Mouse (Mus musculus) lung, embryonic 14.5 days (tissue): ENCODE data around the gene Gm20388. TPM values are rescaled to one million over a fixed set of nuclear protein-coding genes. Genes with fewer than 3 reads are reported as not detected.
"Not testable (repeated sequence)": the region's sequence is repeated elsewhere in the genome, so short reads cannot be mapped to it uniquely, and the experiment has no call there.

Source experiments
- ATAC-seq: fragments of 200-750 bp; cut with Nextera tagmentation; 2 replicates; pipeline ENCODE4 v1.8.0; 2017; ENCODE audit warnings: mild to moderate bottlenecking, moderate TSS enrichment, moderate library complexity; ENCODE audit not compliant: insufficient read depth
- DNase-seq: peaks from one replicate; pipeline ENCODE4 v3.0.0-alpha.2; 2015
- H3K27ac ChIP-seq: fragments of 300-500 bp; sonication (generic); 2 replicates; pipeline ENCODE4 v1.5.1; 2014; ENCODE audit warnings: low read depth, mild to moderate bottlenecking, moderate library complexity
- H3K27me3 ChIP-seq: fragments of 300-500 bp; sonication (generic); 2 replicates; pipeline ENCODE4 v1.6.1; 2014; ENCODE audit warnings: low read length, control low read depth; ENCODE audit not compliant: insufficient read depth
- H3K36me3 ChIP-seq: fragments of 300-500 bp; sonication (generic); 2 replicates; pipeline ENCODE4 v1.6.1; 2014; ENCODE audit warnings: control low read depth; ENCODE audit not compliant: insufficient read depth
- H3K4me1 ChIP-seq: fragments of 300-500 bp; sonication (generic); 2 replicates; pipeline ENCODE4 v1.6.1; 2014; ENCODE audit warnings: antibody characterized with exemption, control low read depth; ENCODE audit not compliant: insufficient read depth
- H3K4me2 ChIP-seq: fragments of 300-500 bp; sonication (generic); 2 replicates; pipeline ENCODE4 v1.6.1; 2014; ENCODE audit warnings: mild to moderate bottlenecking
- H3K4me3 ChIP-seq: fragments of 300-500 bp; sonication (generic); 2 replicates; pipeline ENCODE4 v1.5.1; 2014; ENCODE audit warnings: low read depth, low read length
- H3K9ac ChIP-seq: fragments of 300-500 bp; sonication (generic); 2 replicates; pipeline ENCODE4 v1.6.1; 2014
- H3K9me3 ChIP-seq: fragments of 300-500 bp; sonication (generic); 2 replicates; pipeline ENCODE4 v1.6.1; 2016; ENCODE audit warnings: low read depth, low read length, control low read depth
- CTCF ChIP-seq: IDR thresholded peaks from 2 replicates; pipeline ENCODE4 v1.5.1; 2016; ENCODE audit warnings: antibody characterized with exemption, low read depth
- WGBS: fragments of 180-500 bp; shearing (Covaris S2); extraction: QIAGEN DNeasy Blood & Tissue Kit; methylation state at CpG from one replicate; pipeline ENCODE4 v1.1.7; 2014; 5-methylcytosine and 5-hydroxymethylcytosine counted together
- polyA plus RNA-seq: library from polyadenylated mRNA; unstranded; fragments of >200 nt; fragmentation: Nextera tagmentation; extraction: Ambion mirVana; gene quantifications from 2 replicates; pipeline ENCODE4 v1.2.1, GENCODE M21; 2014

Gene Gm20388
- polyA plus RNA-seq, 1 experiment from 2014 or later, result not detected

GRCm38 (mm10) chr8:122568881-122569309, 2658.3 kb downstream of the Gm20388 start:
- H3K9me3 ChIP-seq, result no peaks in the 10 kb centered on the region
- ATAC-seq (no peak), DNase-seq (peak; percentile 41)
- no peaks in the 10 kb centered on the region for H3K27me3 ChIP-seq
- peak overlapping the region; percentile 94 for H3K9ac ChIP-seq
- no peak overlapping the region; the same call in 1 of the 2 replicates for H3K27ac ChIP-seq
- TF ChIP-seq CTCF, result peak; percentile 27; the same call in 1 of the 2 replicates
- H3K4me3 ChIP-seq, result peak overlapping the region; percentile 94
- H3K36me3 ChIP-seq, result peaks cover 48% of the 10 kb centered on the region
- H3K4me2 ChIP-seq, result peak overlapping the region; percentile 92
- WGBS, result 8% methylated on average over 10 of the region's 10 CpGs
- H3K4me1 ChIP-seq, result peaks cover 17% of the 10 kb centered on the region

GRCm38 (mm10) chr8:122569329-122569728, 2658.7 kb downstream of the Gm20388 start:
- ATAC-seq (no peak), DNase-seq (no peak)
- peak overlapping the region; percentile 94 for H3K9ac ChIP-seq
- peaks cover 53% of the 10 kb centered on the region for H3K36me3 ChIP-seq
- peak overlapping the region; percentile 92 for H3K4me2 ChIP-seq
- 55% methylated on average over 9 of the region's 9 CpGs for WGBS
- H3K27ac ChIP-seq, result no peak overlapping the region; the same call in 1 of the 2 replicates
- 0 out of 2 replicates have a peak, but pooled peaks have one; percentile 16 for TF ChIP-seq CTCF
- H3K9me3 ChIP-seq, result no peaks in the 10 kb centered on the region
- peak overlapping the region; percentile 94 for H3K4me3 ChIP-seq
- no peaks in the 10 kb centered on the region for H3K27me3 ChIP-seq
- peaks cover 17% of the 10 kb centered on the region for H3K4me1 ChIP-seq

- Histone ChIP-seq H3K4me2 (peak overlapping the region; percentile 92), H3K9ac (no peak overlapping the region), H3K36me3 (peaks cover 58% of the 10 kb centered on the region), H3K27me3 (no peaks in the 10 kb centered on the region), H3K4me1 (peaks cover 17% of the 10 kb centered on the region), H3K9me3 (no peaks in the 10 kb centered on the region), H3K27ac (no peak overlapping the region), H3K4me3 (no peak overlapping the region)
- TF ChIP-seq CTCF, result no peak
- DNase-seq (no peak), ATAC-seq (no peak)
- 94% methylated on average over 16 of the region's 16 CpGs for WGBS
Measured at GRCm38 (mm10) chr8:122569996-122570395, 2659.4 kb downstream of the Gm20388 start.

GRCm38 (mm10) chr8:122571153-122571552, 2660.5 kb downstream of the Gm20388 start:
- Histone ChIP-seq H3K9ac (no peak overlapping the region), H3K27ac (no peak overlapping the region), H3K4me3 (no peak overlapping the region), H3K4me1 (peaks cover 24% of the 10 kb centered on the region), H3K9me3 (no peaks in the 10 kb centered on the region), H3K4me2 (no peak overlapping the region), H3K36me3 (peaks cover 58% of the 10 kb centered on the region), H3K27me3 (no peaks in the 10 kb centered on the region)
- ATAC-seq, result no peak
- no peak for DNase-seq
- WGBS, result 86% methylated on average over 11 of the region's 11 CpGs
- TF ChIP-seq CTCF, result no peak

GRCm38 (mm10) chr8:122571750-122572267, 2661.2 kb downstream of the Gm20388 start:
- Histone ChIP-seq H3K36me3 (peaks cover 58% of the 10 kb centered on the region), H3K9me3 (no peaks in the 10 kb centered on the region), H3K27me3 (no peaks in the 10 kb centered on the region), H3K27ac (no peak overlapping the region), H3K4me1 (peaks cover 18% of the 10 kb centered on the region), H3K9ac (no peak overlapping the region), H3K4me3 (no peak overlapping the region), H3K4me2 (no peak overlapping the region)
- DNase-seq (no peak), ATAC-seq (no peak)
- 91% methylated on average over 17 of the region's 17 CpGs for WGBS
- TF ChIP-seq CTCF, result no peak

GRCm38 (mm10) chr8:122572751-122573150, 2662.1 kb downstream of the Gm20388 start:
- no peak for TF ChIP-seq CTCF
- Histone ChIP-seq H3K9me3 (no peaks in the 10 kb centered on the region), H3K9ac (no peak overlapping the region), H3K27ac (no peak overlapping the region), H3K36me3 (peaks cover 58% of the 10 kb centered on the region), H3K27me3 (no peaks in the 10 kb centered on the region), H3K4me2 (no peak overlapping the region), H3K4me1 (peaks cover 14% of the 10 kb centered on the region), H3K4me3 (no peak overlapping the region)
- no peak for ATAC-seq
- DNase-seq, result no peak
- 78% methylated on average over 3 of the region's 3 CpGs for WGBS

GRCm38 (mm10) chr8:122573176-122573575, 2662.5 kb downstream of the Gm20388 start:
- H3K9ac ChIP-seq, ATAC-seq, H3K4me2 ChIP-seq, H3K4me3 ChIP-seq, H3K9me3 ChIP-seq, H3K27me3 ChIP-seq, DNase-seq, H3K27ac ChIP-seq: not testable (repeated sequence)
- 54% methylated on average over 4 of the region's 4 CpGs for WGBS
- Histone ChIP-seq H3K4me1 (peaks cover 14% of the 10 kb centered on the region), H3K36me3 (peaks cover 58% of the 10 kb centered on the region)
